ENCODE assay signal across 9 mouse cellular contexts in genomic region chr5:31095711-31096480, GRCm38 (mm10). TPM values are rescaled to one million over a fixed set of nuclear protein-coding genes. Genes with fewer than 3 reads are reported as not detected.
DNase-seq lines count a peak whose midpoint lies in the region; ATAC-seq and TF ChIP-seq lines count a peak whose summit lies in the region.
"Had no signal": no experiment of that assay in that cellular context is flagged by ENCODE, and none has a peak within 500 bp of the region (broad histone marks: within the 10 kb centered on the region; RNA-seq: fewer than 3 reads in every experiment).

No protein-coding gene starts in this region.

- no peak overlapping the region for H3K27ac ChIP-seq in heart, embryonic 11.5 days (ENCODE audit: low read depth, low read length)
- H3K27ac ChIP-seq in CH12.LX (ENCODE audit: insufficient read depth, low read depth): no peak overlapping the region
- no peak overlapping the region for H3K27ac ChIP-seq in forebrain, embryonic 13.5 days
- no peak overlapping the region for H3K27ac ChIP-seq in liver, embryonic 12.5 days

- H3K79me2 ChIP-seq in CH12.LX (replicated peaks; ENCODE audit: control insufficient read depth, extremely low read depth, insufficient read depth, poor library complexity, severe bottlenecking): no peaks in the 10 kb centered on the region

- in situ Hi-C loops in CH12.LX (cut with MboI; ENCODE audit: low pct_ligation_motif_present, low pct_unique_long_range_greater_than_20kb, low sequenced_read_pairs): no loop called here

- dilution Hi-C loops in CH12.LX (cut with MboI; ENCODE audit: extremely low pct_ligation_motif_present, extremely low pct_unique_long_range_greater_than_20kb, low sequenced_read_pairs): no loop called here

- TF ChIP-seq POLR2A in CH12.LX (IDR thresholded peaks at IDR 0.05; ENCODE audit: low read depth, low read length): no peak

- peak overlapping the region; percentile 39; the same call in 1 of the 2 replicates for H3K9ac ChIP-seq in heart, embryonic 11.5 days (ENCODE audit: low read depth, low read length)
- H3K9ac ChIP-seq in CH12.LX (ENCODE audit: insufficient read depth, low read depth): no peak overlapping the region
- 0 out of 2 replicates have a peak overlapping the region, but pooled peaks have one; percentile 16 for H3K9ac ChIP-seq in forebrain, embryonic 13.5 days
- no peak overlapping the region for H3K9ac ChIP-seq in liver, embryonic 12.5 days

- H3K36me3 ChIP-seq in heart, embryonic 11.5 days (ENCODE audit: control insufficient read depth, insufficient read depth, low read length): no peaks in the 10 kb centered on the region
- no peaks in the 10 kb centered on the region for H3K36me3 ChIP-seq in CH12.LX (replicated peaks in 1 of 2; ENCODE audit: control insufficient read depth in 1 of 2, insufficient read depth in 1 of 2, low read length in 1 of 2)
- H3K36me3 ChIP-seq in forebrain, embryonic 13.5 days (ENCODE audit: poor library complexity, severe bottlenecking): no peaks in the 10 kb centered on the region
- no peaks in the 10 kb centered on the region for H3K36me3 ChIP-seq in liver, embryonic 12.5 days

- H3K4me2 ChIP-seq in heart, embryonic 11.5 days: peak overlapping the region; percentile 66
- peak overlapping the region; percentile 82 for H3K4me2 ChIP-seq in CH12.LX (ENCODE audit: insufficient read depth, low read depth, poor library complexity, severe bottlenecking)
- H3K4me2 ChIP-seq in forebrain, embryonic 13.5 days: peak overlapping the region; percentile 72
- peak overlapping the region; percentile 64 for H3K4me2 ChIP-seq in liver, embryonic 12.5 days

- TF ChIP-seq RAD21 in CH12.LX (IDR thresholded peaks at IDR 0.05; ENCODE audit: low read depth, low read length): no peak

- TF ChIP-seq CTCF in CH12.LX (conservative IDR thresholded peaks at IDR 0.05 in 1 of 2, IDR thresholded peaks at IDR 0.05 in 1 of 2; ENCODE audit: low read depth in 2 of 2, low read length in 2 of 2): no peak

- 25% methylated on average over 11 of the region's 11 CpGs for WGBS in heart, embryonic 11.5 days (ENCODE audit: insufficient replicate concordance)
- WGBS in forebrain, embryonic 13.5 days: 23% methylated on average over 11 of the region's 11 CpGs
- WGBS in liver, embryonic 12.5 days (ENCODE audit: insufficient replicate concordance): 32% methylated on average over 11 of the region's 11 CpGs

- H3K9me3 ChIP-seq in heart, embryonic 11.5 days (replicated peaks; ENCODE audit: control insufficient read depth, low read length): no peaks in the 10 kb centered on the region
- peaks cover 10% of the 10 kb centered on the region for H3K9me3 ChIP-seq in CH12.LX (replicated peaks; ENCODE audit: low read length)
- H3K9me3 ChIP-seq in forebrain, embryonic 13.5 days (replicated peaks): no peaks in the 10 kb centered on the region
- H3K9me3 ChIP-seq in liver, embryonic 12.5 days (replicated peaks): no peaks in the 10 kb centered on the region

- no peak for ATAC-seq in heart, embryonic 11.5 days (replicated peaks; ENCODE audit: insufficient number of reproducible peaks, low FRiP score, low TSS enrichment)
- no peak for ATAC-seq in forebrain, embryonic 13.5 days
- no peak for ATAC-seq in liver, embryonic 12.5 days
- ATAC-seq in frontal cortex, adult (ENCODE audit: low TSS enrichment): no peak

- H3K4me1 ChIP-seq in heart, embryonic 11.5 days (ENCODE audit: control insufficient read depth, insufficient read depth, low read length): peaks cover 15% of the 10 kb centered on the region
- peaks cover 7 to 22% of the 10 kb centered on the region in 2 experiments for H3K4me1 ChIP-seq in CH12.LX (ENCODE audit: control insufficient read depth in 1 of 2, insufficient read depth in 2 of 2)
- H3K4me1 ChIP-seq in forebrain, embryonic 13.5 days: peaks cover 36% of the 10 kb centered on the region
- H3K4me1 ChIP-seq in liver, embryonic 12.5 days: peaks cover 29% of the 10 kb centered on the region

- H3K27me3 ChIP-seq in heart, embryonic 11.5 days (ENCODE audit: control insufficient read depth, insufficient read depth, low read length): peaks cover 61% of the 10 kb centered on the region
- H3K27me3 ChIP-seq in CH12.LX (replicated peaks): peaks cover 73% of the 10 kb centered on the region
- peaks cover 90% of the 10 kb centered on the region for H3K27me3 ChIP-seq in forebrain, embryonic 13.5 days
- peaks cover 91% of the 10 kb centered on the region for H3K27me3 ChIP-seq in liver, embryonic 12.5 days (replicated peaks)

- DNase-seq in heart, postnatal 10 days: no peak
- no peak for DNase-seq in CH12.LX (ENCODE audit: extremely low read depth)
- no peak for DNase-seq in cerebellum, adult 11 months
- DNase-seq in urinary bladder, postnatal 4 days (ENCODE audit: low spot score in 2 of 2): no peak

- TF ChIP-seq EP300 in CH12.LX (IDR thresholded peaks at IDR 0.05; ENCODE audit: low read length): no peak

- intact Hi-C loops in heart, postnatal 10 days (cut with DNase I): no loop called here

- H3K4me3 ChIP-seq in heart, embryonic 11.5 days (ENCODE audit: low read depth, low read length): peak overlapping the region; percentile 33
- peak overlapping the region in 2 of 3 experiments; percentile 32 to 44 for H3K4me3 ChIP-seq in CH12.LX (replicated peaks in 1 of 3; ENCODE audit: low read depth in 2 of 3, low read length in 2 of 3, poor library complexity in 1 of 3)
- H3K4me3 ChIP-seq in forebrain, embryonic 13.5 days: peak overlapping the region; percentile 43
- peak overlapping the region; percentile 40; the same call in 1 of the 2 replicates for H3K4me3 ChIP-seq in liver, embryonic 12.5 days

TF ChIP-seq in CH12.LX, 34 proteins besides CTCF, POLR2A, EP300 and RAD21:
- no peak for TF ChIP-seq GABPA (IDR thresholded peaks at IDR 0.05; ENCODE audit: insufficient replicate concordance, low read depth, low read length)
- TF ChIP-seq ELF1 (IDR thresholded peaks at IDR 0.05; ENCODE audit: low read depth, low read length): no peak
- TF ChIP-seq NELFE (IDR thresholded peaks at IDR 0.05; ENCODE audit: low read depth, low read length): no peak
- no peak for TF ChIP-seq POLR2AphosphoS2 (IDR thresholded peaks at IDR 0.05; ENCODE audit: low read depth, low read length)
- TF ChIP-seq JUND (conservative IDR thresholded peaks at IDR 0.05; ENCODE audit: low read depth, low read length): no peak
- TF ChIP-seq E2F4 (IDR thresholded peaks at IDR 0.05; ENCODE audit: insufficient replicate concordance, low read depth, low read length): no peak
- no peak for TF ChIP-seq ZMIZ1 (IDR thresholded peaks at IDR 0.05; ENCODE audit: low read depth, low read length)
- no peak for TF ChIP-seq SIN3A (IDR thresholded peaks at IDR 0.05; ENCODE audit: low read length)
- TF ChIP-seq TBP (conservative IDR thresholded peaks at IDR 0.05; ENCODE audit: low read depth, low read length): no peak
- no peak for TF ChIP-seq MYC (IDR thresholded peaks at IDR 0.05; ENCODE audit: low read depth, low read length)
- no peak for TF ChIP-seq ZNF384 (IDR thresholded peaks at IDR 0.05; ENCODE audit: low read depth, low read length)
- TF ChIP-seq IRF4 (IDR thresholded peaks at IDR 0.05; ENCODE audit: low read depth, low read length): no peak
- no peak for TF ChIP-seq MAZ (IDR thresholded peaks at IDR 0.05; ENCODE audit: low read depth, low read length)
- TF ChIP-seq SMC3 (IDR thresholded peaks at IDR 0.05; ENCODE audit: low read depth, low read length): no peak
- TF ChIP-seq HCFC1 (IDR thresholded peaks at IDR 0.05; ENCODE audit: low read depth, low read length): no peak

RNA-seq across cellular contexts. Expression of gene Dnajc5g, which starts 10.2 kb away (rescaled TPM):
- not detected in 2 replicates for polyA plus RNA-seq in heart, embryonic 11.5 days (2014; fragmentation: Nextera tagmentation; extraction: Ambion mirVana)
- not detected for total RNA-seq in heart, postnatal 10 days (2021)
- total RNA-seq in CH12.LX (2012; rRNA removed) (not detected in 2 replicates), CH12.LX (2014; rRNA removed) (not detected in 2 replicates)
- not detected in 2 replicates for polyA plus RNA-seq in CH12.LX (2012; ENCODE audit: insufficient read length, low read depth)
- polyA plus RNA-seq in forebrain, embryonic 13.5 days (2015; fragmentation: Nextera tagmentation; extraction: Ambion mirVana): not detected in 2 replicates
- polyA plus RNA-seq in liver, embryonic 12.5 days (2016; fragmentation: Nextera tagmentation; extraction: Ambion mirVana): not detected in 2 replicates
- polyA plus RNA-seq: neural tube, embryonic 11.5 days had no signal

RNA-seq across cellular contexts. Expression of gene Slc30a3, which starts 12.1 kb away (rescaled TPM):
- polyA plus RNA-seq in heart, embryonic 11.5 days (2014; fragmentation: Nextera tagmentation; extraction: Ambion mirVana): 0.47 and 0.48 TPM in 2 replicates
- under 1 TPM in 1 of 2 experiments, not detected in 1; 0.25 TPM for total RNA-seq in heart, postnatal 10 days (2021)
- total RNA-seq in CH12.LX (2012; rRNA removed): not detected in 2 replicates
- not detected in 2 replicates for total RNA-seq in CH12.LX (2014; rRNA removed)
- not detected in 2 replicates for polyA plus RNA-seq in CH12.LX (2012; ENCODE audit: insufficient read length, low read depth)
- 1.7 and 1.8 TPM in 2 replicates for polyA plus RNA-seq in forebrain, embryonic 13.5 days (2015; fragmentation: Nextera tagmentation; extraction: Ambion mirVana)
- polyA plus RNA-seq in liver, embryonic 12.5 days (2016; fragmentation: Nextera tagmentation; extraction: Ambion mirVana): 0.26 and 0.48 TPM in 2 replicates

RNA-seq across cellular contexts. Expression of gene Trim54, which starts 20.6 kb away (rescaled TPM):
- polyA plus RNA-seq in heart, embryonic 11.5 days (2014; fragmentation: Nextera tagmentation; extraction: Ambion mirVana): 13.9 and 16.7 TPM in 2 replicates
- 10 to 100 TPM; 67.3 to 78.0 TPM for total RNA-seq in heart, postnatal 10 days (2021)
- total RNA-seq in CH12.LX (2012; rRNA removed) (not detected in 2 replicates), CH12.LX (2014; rRNA removed) (not detected in 2 replicates)
- polyA plus RNA-seq in CH12.LX (2012; ENCODE audit: insufficient read length, low read depth): not detected in 2 replicates
- not detected in 2 replicates for polyA plus RNA-seq in forebrain, embryonic 13.5 days (2015; fragmentation: Nextera tagmentation; extraction: Ambion mirVana)
- 0.12 TPM in 1 of 2 replicates, not detected in the other for polyA plus RNA-seq in liver, embryonic 12.5 days (2016; fragmentation: Nextera tagmentation; extraction: Ambion mirVana)

RNA-seq across cellular contexts. Expression of gene Cad, which starts 41.3 kb away (rescaled TPM):
- 22.9 and 23.1 TPM in 2 replicates for polyA plus RNA-seq in heart, embryonic 11.5 days (2014; fragmentation: Nextera tagmentation; extraction: Ambion mirVana)
- total RNA-seq in heart, postnatal 10 days (2021): 10 to 100 TPM; 19.1 to 21.7 TPM
- total RNA-seq in CH12.LX (2012; rRNA removed): 106 and 135 TPM in 2 replicates
- total RNA-seq in CH12.LX (2014; rRNA removed): 43.1 and 44.3 TPM in 2 replicates
- 108 and 123 TPM in 2 replicates for polyA plus RNA-seq in CH12.LX (2012; ENCODE audit: insufficient read length, low read depth)
- 24.2 and 28.6 TPM in 2 replicates for polyA plus RNA-seq in forebrain, embryonic 13.5 days (2015; fragmentation: Nextera tagmentation; extraction: Ambion mirVana)
- polyA plus RNA-seq in liver, embryonic 12.5 days (2016; fragmentation: Nextera tagmentation; extraction: Ambion mirVana): 43.6 and 44.5 TPM in 2 replicates

RNA-seq across cellular contexts. Expression of gene Ucn, which starts 42.7 kb away (rescaled TPM):
- polyA plus RNA-seq in heart, embryonic 11.5 days (2014; fragmentation: Nextera tagmentation; extraction: Ambion mirVana): 0.51 TPM in 1 of 2 replicates, not detected in the other
- not detected for total RNA-seq in heart, postnatal 10 days (2021)
- total RNA-seq in CH12.LX (2012; rRNA removed) (not detected in 2 replicates), CH12.LX (2014; rRNA removed) (not detected in 2 replicates)
- polyA plus RNA-seq in CH12.LX (2012; ENCODE audit: insufficient read length, low read depth): not detected in 2 replicates
- polyA plus RNA-seq in forebrain, embryonic 13.5 days (2015; fragmentation: Nextera tagmentation; extraction: Ambion mirVana): not detected in 2 replicates
- not detected in 2 replicates for polyA plus RNA-seq in liver, embryonic 12.5 days (2016; fragmentation: Nextera tagmentation; extraction: Ambion mirVana)
- polyA plus RNA-seq: neural tube, embryonic 11.5 days had no signal

Comparison
In these comparisons a context has a peak if more than half of its experiments do, and no peak if none do; other contexts are left out.
1. H3K9ac ChIP-seq: peak in heart, embryonic 11.5 days (single experiment) and forebrain, embryonic 13.5 days (single experiment); none in CH12.LX (single experiment) and liver, embryonic 12.5 days (single experiment).
2. RNA of gene Trim54, which starts 20.6 kb away (polyA plus RNA-seq): 13.9 to 16.7 TPM in heart, embryonic 11.5 days; 0.12 TPM in liver, embryonic 12.5 days, not detected in CH12.LX and not detected in forebrain, embryonic 13.5 days; every median in the first group is over 10 times any median in the second.
3. Peak in every context shown above with its lines, with median percentiles within 50 percentile points of each other: H3K4me2 ChIP-seq and H3K4me3 ChIP-seq.